Mouse (Mus musculus) liver, embryonic 14.5 days (tissue): Measurements from ENCODE around the gene Qrich1.

Source experiments
- CTCF ChIP-seq: IDR thresholded peaks from 2 replicates; pipeline ENCODE4 v1.5.1; 2016; ENCODE audit warnings: antibody characterized with exemption, low read depth, control low read depth
- EP300 ChIP-seq: IDR thresholded peaks from 2 replicates; pipeline ENCODE4 v1.6.1; 2016; ENCODE audit warnings: antibody characterized with exemption, low read depth

DNA sequence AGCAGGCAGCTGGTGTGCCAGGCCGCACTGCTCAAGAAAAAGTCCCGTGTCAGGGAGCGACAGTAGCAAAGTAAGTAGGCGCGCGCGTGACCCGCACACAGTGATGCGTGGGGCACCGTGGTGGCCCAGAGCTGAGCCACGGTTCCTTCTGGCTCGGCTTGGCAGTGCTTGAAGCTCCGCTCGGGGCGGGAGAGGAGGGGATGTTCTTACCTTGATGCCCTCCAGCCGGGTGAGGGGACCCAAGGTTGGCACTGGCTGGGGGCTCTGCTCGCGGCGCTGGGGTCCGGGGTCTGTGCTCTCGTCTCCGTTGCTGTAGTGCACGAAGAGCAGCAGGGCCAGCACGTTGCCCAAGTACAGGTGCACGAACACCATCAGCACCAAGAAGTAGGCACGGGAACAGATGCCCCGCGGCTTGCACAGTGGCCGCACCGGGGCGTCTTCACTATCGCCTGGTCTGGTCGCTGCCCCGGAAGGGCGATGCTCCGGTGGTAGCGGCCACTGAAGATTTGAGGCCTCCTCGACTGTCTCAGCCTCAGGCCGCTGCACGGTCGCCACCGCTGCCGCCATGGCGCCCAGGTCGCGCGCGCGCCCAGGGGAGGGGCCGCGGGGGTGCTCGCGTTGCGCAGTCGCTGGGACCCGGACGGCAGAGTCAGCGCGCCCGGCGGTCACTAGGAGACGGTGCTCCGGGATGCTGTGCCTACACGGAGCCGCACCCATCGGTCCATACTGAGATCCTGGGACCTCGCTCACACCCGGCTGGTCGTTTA is 80.6 kb downstream of the Qrich1 start, which contains the start of gene P4htm:
- no peak for TF ChIP-seq CTCF
- no peak for TF ChIP-seq EP300
